Mouse (Mus musculus) thymus, adult 2 months (tissue): Measurements from ENCODE around the gene Aco1.

Experiments used
- CTCF ChIP-seq: fragments of 200-500 bp; IDR thresholded peaks from 2 replicates; pipeline ENCODE4 v1.5.1; 2012; ENCODE audit warnings: mild to moderate bottlenecking, control low read depth, low read length, moderate library complexity, borderline replicate concordance; ENCODE audit not compliant: control insufficient read depth, poor library complexity, insufficient read depth; ENCODE audit errors: extremely low read depth
- POLR2A ChIP-seq: fragments of 200-500 bp; IDR thresholded peaks from 2 replicates; pipeline ENCODE4 v1.6.1; 2012; ENCODE audit warnings: mild to moderate bottlenecking, low read length, control low read depth, moderate library complexity; ENCODE audit not compliant: control insufficient read depth, poor library complexity, insufficient read depth; ENCODE audit errors: extremely low read depth

DNA sequence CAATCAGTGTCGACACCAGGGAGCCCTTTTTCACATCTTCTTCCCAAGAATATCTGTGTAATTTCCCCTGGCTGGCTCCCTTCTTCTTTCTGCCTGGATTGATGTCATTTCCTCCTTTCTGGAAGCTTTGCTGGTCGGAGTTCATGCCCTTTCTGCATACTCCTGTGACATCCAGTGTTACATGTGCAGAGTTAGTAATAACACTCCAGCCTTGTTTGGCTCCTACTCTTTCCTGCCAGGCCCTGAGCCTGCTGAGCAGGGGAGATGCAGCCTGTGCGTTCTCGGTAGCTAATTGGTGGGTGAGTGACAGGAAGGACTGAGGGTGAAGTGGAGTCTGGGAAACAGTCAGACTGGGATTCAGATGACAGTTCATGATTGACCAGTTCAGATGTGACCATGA, 31.4 kb downstream of the Aco1 start:
- TF ChIP-seq CTCF (no peak), POLR2A (no peak)
